Mouse (Mus musculus): ENCODE measurements around the gene Pbdc1. TPM values are rescaled to one million over a fixed set of nuclear protein-coding genes. Genes with fewer than 3 reads are reported as not detected.
"Not testable (repeated sequence)": the region's sequence is repeated elsewhere in the genome, so short reads cannot be mapped to it uniquely, and the experiment has no call there.

The Pbdc1 gene
- polyA plus RNA-seq, 1 experiment from 2014 or later: 55.2 TPM

GRCm38 (mm10) chrX:105121227-105121865 lies 41.8 kb downstream of the Pbdc1 start:
- Histone ChIP-seq H3K27ac (replicated peaks) (peak overlapping the region; percentile 74), H3K4me2 (replicated peaks) (peak overlapping the region; percentile 65), H3K9ac (replicated peaks) (peak overlapping the region; percentile 76), H3K9me3 (no peaks in the 10 kb centered on the region), H3K27me3 (peaks cover 69% of the 10 kb centered on the region), H3K36me3 (0 out of 2 replicates have a peak, but pooled peaks cover 4% of the 10 kb centered on the region), H3K4me3 (peak overlapping the region; percentile 60), H3K4me1 (no peaks in the 10 kb centered on the region)
- peak; percentile 90 for ATAC-seq (ENCODE audit: low FRiP score, low read depth)
- WGBS: 23% methylated on average over 36 of the region's 38 CpGs

GRCm38 (mm10) chrX:105124903-105125302 lies 45.3 kb downstream of the Pbdc1 start:
- Histone ChIP-seq H3K9ac (replicated peaks) (no peak overlapping the region), H3K36me3 (0 out of 2 replicates have a peak, but pooled peaks cover 4% of the 10 kb centered on the region), H3K9me3 (no peaks in the 10 kb centered on the region), H3K4me1 (no peaks in the 10 kb centered on the region), H3K4me2 (replicated peaks) (no peak overlapping the region), H3K27me3 (peaks cover 49% of the 10 kb centered on the region), H3K4me3 (no peak overlapping the region), H3K27ac (replicated peaks) (no peak overlapping the region)
- 39% methylated on average over 2 of the region's 3 CpGs for WGBS
- no peak for ATAC-seq (ENCODE audit: low FRiP score, low read depth)

GRCm38 (mm10) chrX:105151872-105152461 lies 72.4 kb downstream of the Pbdc1 start:
- peak; percentile 56; the same call in 1 of the 2 replicates for ATAC-seq (ENCODE audit: low FRiP score, low read depth)
- Histone ChIP-seq H3K9ac (replicated peaks) (no peak overlapping the region), H3K9me3 (no peaks in the 10 kb centered on the region), H3K27me3 (peaks cover 46% of the 10 kb centered on the region), H3K4me3 (peak overlapping the region; percentile 21; the same call in 1 of the 2 replicates), H3K4me2 (replicated peaks) (peak overlapping the region; percentile 32), H3K36me3 (no peaks in the 10 kb centered on the region), H3K4me1 (no peaks in the 10 kb centered on the region), H3K27ac (replicated peaks) (no peak overlapping the region)
- 57% methylated on average over 22 of the region's 26 CpGs for WGBS

- not testable (repeated sequence) for H3K4me2 ChIP-seq (replicated peaks); H3K9ac ChIP-seq (replicated peaks); H3K4me3 ChIP-seq; H3K9me3 ChIP-seq; ATAC-seq (ENCODE audit: low FRiP score, low read depth); H3K36me3 ChIP-seq; H3K27ac ChIP-seq (replicated peaks); H3K4me1 ChIP-seq
- H3K27me3 ChIP-seq: peaks cover 37% of the 10 kb centered on the region
- 76% methylated on average over 6 of the region's 6 CpGs for WGBS
Observed at GRCm38 (mm10) chrX:105165007-105165406, 85.5 kb downstream of the Pbdc1 start.

Other genes with a start within 250 kb of the Pbdc1 start
- gene Magee2, start 222.5 kb upstream of the Pbdc1 start, polyA plus RNA-seq (2016; fragmentation: Nextera tagmentation; extraction: Ambion mirVana): 9.1 and 9.3 TPM in 2 replicates
- 85.1 and 86.7 TPM in 2 replicates for gene Magee1, start 40.6 kb downstream of the Pbdc1 start, polyA plus RNA-seq (2016; fragmentation: Nextera tagmentation; extraction: Ambion mirVana)

Data from midbrain, embryonic 12.5 days (tissue).